Mouse (Mus musculus) splenic B cell, adult 2 months (primary cell): ENCODE data around the gene Eif2ak2.

Experiments
- DNase-seq: peaks from one replicate; pipeline ENCODE4 v3.0.0-alpha.2; 2011; ENCODE audit warnings: low read depth, low spot score
- H3K27me3 ChIP-seq: 2 replicates; pipeline ENCODE4 v1.6.1; 2012; ENCODE audit warnings: mild to moderate bottlenecking, low read length, moderate library complexity, mixed read lengths; ENCODE audit not compliant: control insufficient read depth, poor library complexity, insufficient read depth, severe bottlenecking
- H3K36me3 ChIP-seq: 2 replicates; pipeline ENCODE4 v1.6.1; 2012; ENCODE audit warnings: mild to moderate bottlenecking, low read length, moderate library complexity, mixed read lengths; ENCODE audit not compliant: control insufficient read depth, poor library complexity, insufficient read depth, severe bottlenecking

Eif2ak2 gene

GRCm38 (mm10) chr17:78882401-78883112, at the start of gene Eif2ak2:
TSS of gene Eif2ak2 (minus strand) at chr17:78882573.
- DNase-seq: peak; percentile 43
- H3K36me3 ChIP-seq: 0 out of 2 replicates have a peak, but pooled peaks cover 2% of the 10 kb centered on the region

GRCm38 (mm10) chr17:78917696-78918095, 35.3 kb upstream of the Eif2ak2 start:
- DNase-seq: no peak
- H3K36me3 ChIP-seq: peaks cover 7% of the 10 kb centered on the region
- no peaks in the 10 kb centered on the region for H3K27me3 ChIP-seq

More at GRCm38 (mm10) chr17:78882401-78883112, at the start of gene Eif2ak2:
- no peaks in the 10 kb centered on the region for H3K27me3 ChIP-seq

GRCm38 (mm10) chr17:78916899-78917298, 34.5 kb upstream of the Eif2ak2 start:
- no peak for DNase-seq
- H3K27me3 ChIP-seq: no peaks in the 10 kb centered on the region
- peaks cover 7% of the 10 kb centered on the region for H3K36me3 ChIP-seq

GRCm38 (mm10) chr17:78916369-78916813, 34.0 kb upstream of the Eif2ak2 start, which contains the start of gene Cebpzos:
TSS of gene Cebpzos (plus strand) at chr17:78916500.
- H3K36me3 ChIP-seq: peaks cover 7% of the 10 kb centered on the region
- no peaks in the 10 kb centered on the region for H3K27me3 ChIP-seq
- DNase-seq: peak; percentile 95

DNA sequence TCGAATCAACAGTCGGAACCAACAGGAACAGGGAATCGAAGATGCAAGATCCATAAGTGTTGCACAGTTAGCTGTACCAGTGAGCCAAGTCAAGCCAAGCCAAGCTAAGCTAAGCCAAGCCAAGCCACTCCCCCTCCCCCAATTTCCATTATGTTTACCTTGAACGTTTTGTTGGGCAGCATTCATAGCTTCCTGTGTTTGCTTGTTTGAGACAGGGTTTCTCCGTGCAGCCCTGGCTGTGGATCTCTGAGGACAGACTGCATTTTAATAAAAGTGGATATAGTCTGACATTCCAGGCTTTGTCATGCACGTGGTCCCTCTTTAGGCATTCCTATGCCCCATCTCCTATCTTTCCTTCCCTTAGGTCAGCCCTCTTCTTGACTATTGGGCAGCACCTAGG, 33.4 kb upstream of the Eif2ak2 start:
- DNase-seq: no peak
- H3K27me3 ChIP-seq: no peaks in the 10 kb centered on the region
- peaks cover 4% of the 10 kb centered on the region for H3K36me3 ChIP-seq

DNA sequence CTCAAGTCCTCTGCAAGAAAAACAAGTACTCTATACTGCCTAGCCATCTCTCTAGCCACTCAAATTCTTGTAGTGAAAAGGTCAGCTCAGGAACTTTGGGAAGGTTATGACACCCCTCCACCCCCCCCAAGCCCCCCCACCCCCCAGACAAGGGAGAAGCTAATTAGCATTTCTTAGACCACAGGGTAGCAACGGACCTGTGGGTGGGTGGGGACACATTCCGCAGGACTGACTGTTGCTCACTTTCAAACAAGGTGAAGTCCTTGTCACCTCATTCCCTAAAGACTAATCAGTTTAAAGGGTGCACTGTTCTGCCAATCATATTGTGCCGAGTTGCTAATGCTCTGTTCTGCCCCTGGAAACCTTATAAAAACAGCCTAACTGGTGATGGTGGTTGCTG, 31.5 kb upstream of the Eif2ak2 start:
- H3K36me3 ChIP-seq: no peaks in the 10 kb centered on the region; the same call in 1 of the 2 replicates
- no peak for DNase-seq
- no peaks in the 10 kb centered on the region for H3K27me3 ChIP-seq

GRCm38 (mm10) chr17:78912861-78913281, 30.5 kb upstream of the Eif2ak2 start:
- Histone ChIP-seq H3K36me3 (no peaks in the 10 kb centered on the region), H3K27me3 (no peaks in the 10 kb centered on the region)
- no peak for DNase-seq

- no peak for DNase-seq
- Histone ChIP-seq H3K27me3 (no peaks in the 10 kb centered on the region), H3K36me3 (no peaks in the 10 kb centered on the region)
Measured at GRCm38 (mm10) chr17:78909374-78909773, 27.0 kb upstream of the Eif2ak2 start.

DNA sequence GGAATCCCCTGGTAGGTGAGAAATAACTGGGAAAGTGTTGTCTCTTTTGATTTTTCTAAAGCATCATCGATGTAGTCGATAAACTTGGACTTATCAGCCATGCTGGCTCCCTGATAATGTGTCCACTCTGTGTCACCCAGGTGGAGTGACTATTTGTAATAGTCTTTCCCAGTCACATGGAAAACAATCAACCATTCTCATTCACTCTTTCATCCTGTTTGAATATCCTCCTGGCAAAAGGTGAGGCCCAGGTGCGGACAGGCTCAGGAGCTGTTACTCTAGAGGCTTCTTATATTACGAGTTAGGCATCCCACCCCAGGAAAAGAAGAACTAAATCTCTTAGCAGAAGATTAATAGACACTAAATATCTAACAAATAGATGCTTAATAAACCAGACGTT, 24.5 kb upstream of the Eif2ak2 start, which contains the start of gene Sult6b1:
Gene Sult6b1, minus strand, starts transcription at position 101 of the 400 bp plus-strand sequence.
- DNase-seq: no peak
- H3K36me3 ChIP-seq: no peaks in the 10 kb centered on the region

GRCm38 (mm10) chr17:78903158-78903557, 20.8 kb upstream of the Eif2ak2 start:
- no peak for DNase-seq
- Histone ChIP-seq H3K36me3 (no peaks in the 10 kb centered on the region), H3K27me3 (no peaks in the 10 kb centered on the region)

More for the DNA sequence above, 24.5 kb upstream of the Eif2ak2 start, which contains the start of gene Sult6b1:
- H3K27me3 ChIP-seq: no peaks in the 10 kb centered on the region

GRCm38 (mm10) chr17:78895394-78895793, 13.0 kb upstream of the Eif2ak2 start:
- DNase-seq: peak; percentile 46
- H3K36me3 ChIP-seq: no peaks in the 10 kb centered on the region
- H3K27me3 ChIP-seq: no peaks in the 10 kb centered on the region

- Histone ChIP-seq H3K27me3 (no peaks in the 10 kb centered on the region), H3K36me3 (no peaks in the 10 kb centered on the region)
- no peak for DNase-seq
Measured at GRCm38 (mm10) chr17:78894991-78895390, 12.6 kb upstream of the Eif2ak2 start.

DNA sequence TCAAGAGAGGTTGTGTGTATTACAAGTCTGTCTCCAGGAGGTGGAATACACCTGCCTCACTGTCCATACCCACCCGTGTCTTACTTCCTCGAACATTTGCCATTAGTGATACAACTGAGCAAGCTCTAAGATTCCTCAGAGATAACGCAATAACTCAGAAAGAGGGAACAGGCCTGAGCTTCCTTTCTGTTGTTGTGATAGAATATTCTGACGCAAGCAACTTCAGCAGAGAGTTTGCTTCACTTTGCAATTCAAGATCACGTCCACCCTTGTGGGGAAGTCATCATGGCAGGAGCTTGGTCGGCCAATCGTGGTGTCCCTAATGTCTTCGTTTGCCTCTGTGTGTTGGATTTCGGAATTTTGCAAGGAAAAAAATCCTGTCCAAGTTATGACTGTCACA, 8.6 kb upstream of the Eif2ak2 start:
- Histone ChIP-seq H3K36me3 (no peaks in the 10 kb centered on the region), H3K27me3 (no peaks in the 10 kb centered on the region)
- no peak for DNase-seq

DNA sequence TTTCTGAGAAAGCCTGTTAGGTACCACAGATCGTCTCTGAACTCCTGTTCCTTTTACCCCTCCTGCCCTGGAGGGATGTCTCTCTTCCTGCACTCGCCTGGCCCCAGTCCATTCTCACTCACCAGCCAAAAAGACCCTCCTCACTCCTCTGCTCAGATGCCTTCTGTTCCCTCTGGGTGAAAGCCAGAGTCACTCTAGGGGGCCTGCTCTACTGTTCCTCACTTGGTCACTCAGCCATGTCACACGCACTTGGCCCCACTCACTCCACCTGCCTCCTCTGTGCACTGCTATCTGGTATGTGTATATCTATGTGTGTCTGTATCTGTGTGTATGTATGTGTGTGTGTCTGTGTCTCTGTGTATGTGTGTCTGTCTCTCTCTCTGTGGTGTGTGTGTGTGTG, 6.8 kb upstream of the Eif2ak2 start:
- Histone ChIP-seq H3K27me3 (no peaks in the 10 kb centered on the region), H3K36me3 (no peaks in the 10 kb centered on the region)
- DNase-seq: no peak

GRCm38 (mm10) chr17:78888554-78888953, 6.2 kb upstream of the Eif2ak2 start:
- no peaks in the 10 kb centered on the region for H3K27me3 ChIP-seq
- H3K36me3 ChIP-seq: no peaks in the 10 kb centered on the region
- DNase-seq: no peak
